Mouse (Mus musculus) neural tube, embryonic 13.5 days (tissue): Measurements from ENCODE around the gene Trmt2a. TPM values are rescaled to one million over a fixed set of nuclear protein-coding genes. Genes with fewer than 3 reads are reported as not detected.

Experiments
- ATAC-seq: fragments of 200-750 bp; cut with Nextera tagmentation; 2 replicates; pipeline ENCODE4 v1.8.0; 2017; ENCODE audit warnings: low read depth, mild to moderate bottlenecking, moderate TSS enrichment, moderate library complexity
- H3K27ac ChIP-seq: fragments of 300-500 bp; sonication (generic); replicated peaks from 2 replicates; pipeline ENCODE4 v1.5.1; 2015; ENCODE audit warnings: moderate library complexity, mild to moderate bottlenecking, inconsistent platforms
- H3K27me3 ChIP-seq: fragments of 300-500 bp; sonication (generic); 2 replicates; pipeline ENCODE4 v1.6.1; 2015; ENCODE audit warnings: mild to moderate bottlenecking, inconsistent platforms
- H3K36me3 ChIP-seq: fragments of 300-500 bp; sonication (generic); 2 replicates; pipeline ENCODE4 v1.6.1; 2015; ENCODE audit warnings: mild to moderate bottlenecking, inconsistent platforms
- H3K4me1 ChIP-seq: fragments of 300-500 bp; sonication (generic); replicated peaks from 2 replicates; pipeline ENCODE4 v1.6.1; 2015; ENCODE audit warnings: inconsistent platforms
- H3K4me2 ChIP-seq: fragments of 300-500 bp; sonication (generic); 2 replicates; pipeline ENCODE4 v1.6.1; 2015; ENCODE audit warnings: inconsistent platforms, mild to moderate bottlenecking, moderate library complexity
- H3K4me3 ChIP-seq: fragments of 300-500 bp; sonication (generic); 2 replicates; pipeline ENCODE4 v1.5.1; 2015; ENCODE audit warnings: mild to moderate bottlenecking, inconsistent platforms
- H3K9ac ChIP-seq: fragments of 300-500 bp; sonication (generic); 2 replicates; pipeline ENCODE4 v1.6.1; 2015; ENCODE audit warnings: moderate library complexity, mild to moderate bottlenecking, inconsistent platforms
- H3K9me3 ChIP-seq: fragments of 300-500 bp; sonication (generic); 2 replicates; pipeline ENCODE4 v1.6.1; 2016; ENCODE audit warnings: inconsistent platforms
- WGBS: fragments of 180-500 bp; shearing (Covaris S2); methylation state at CpG from one replicate; pipeline ENCODE4 v1.1.7; 2015; 5-methylcytosine and 5-hydroxymethylcytosine counted together
- polyA plus RNA-seq: library from polyadenylated mRNA; unstranded; fragments of >200 nt; fragmentation: Nextera tagmentation; extraction: Ambion mirVana; gene quantifications from 2 replicates; pipeline ENCODE4 v1.2.1, GENCODE M21; 2015

Trmt2a gene
- 89.1 and 92.0 TPM in 2 replicates for polyA plus RNA-seq

GRCm38 (mm10) chr16:18248433-18249363 lies at the start of gene Trmt2a, which contains the start of gene Ranbp1:
Trmt2a (plus strand) TSS chr16:18248679.
Ranbp1 (minus strand) TSS chr16:18248732.
- no peaks in the 10 kb centered on the region for H3K9me3 ChIP-seq
- peak within 1 kb of the TSS; percentile 92 for H3K9ac ChIP-seq
- peak within 1 kb of the TSS; percentile 91 for H3K4me2 ChIP-seq
- H3K36me3 ChIP-seq: peaks cover 67% of the 10 kb centered on the region
- H3K4me1 ChIP-seq: peaks cover 52% of the 10 kb centered on the region
- H3K27me3 ChIP-seq: no peaks in the 10 kb centered on the region
- H3K4me3 ChIP-seq: peak within 1 kb of the TSS; percentile 89
- peak; percentile 98 for ATAC-seq
- peak within 1 kb of the TSS; percentile 95 for H3K27ac ChIP-seq
- WGBS: under 1% methylated on average over 102 of the region's 102 CpGs

- WGBS: 81% methylated on average over 2 of the region's 2 CpGs
- Histone ChIP-seq H3K4me1 (peaks cover 81% of the 10 kb centered on the region), H3K27me3 (no peaks in the 10 kb centered on the region), H3K36me3 (no peaks in the 10 kb centered on the region), H3K9ac (no peak overlapping the region), H3K27ac (peak overlapping the region; percentile 89), H3K9me3 (no peaks in the 10 kb centered on the region), H3K4me3 (no peak overlapping the region), H3K4me2 (no peak overlapping the region)
- ATAC-seq: no peak
Observed at GRCm38 (mm10) chr16:18200062-18200461, 48.4 kb upstream of the Trmt2a start.

- peaks cover 67% of the 10 kb centered on the region for H3K4me1 ChIP-seq
- no peaks in the 10 kb centered on the region for H3K36me3 ChIP-seq
- H3K27me3 ChIP-seq: no peaks in the 10 kb centered on the region
- H3K9me3 ChIP-seq: no peaks in the 10 kb centered on the region
- peak overlapping the region; percentile 14; the same call in 1 of the 2 replicates for H3K27ac ChIP-seq
- no peak overlapping the region for H3K9ac ChIP-seq
- no peak overlapping the region for H3K4me3 ChIP-seq
- WGBS: 64% methylated on average over 1 of the region's 1 CpGs
- no peak for ATAC-seq
- H3K4me2 ChIP-seq: no peak overlapping the region
Observed at GRCm38 (mm10) chr16:18201620-18202019, 46.9 kb upstream of the Trmt2a start.

- no peak for ATAC-seq
- H3K36me3 ChIP-seq: no peaks in the 10 kb centered on the region
- no peak overlapping the region for H3K4me2 ChIP-seq
- no peak overlapping the region for H3K4me3 ChIP-seq
- WGBS: 87% methylated on average over 1 of the region's 1 CpGs
- peaks cover 63% of the 10 kb centered on the region for H3K4me1 ChIP-seq
- H3K27ac ChIP-seq: peak overlapping the region; percentile 14; the same call in 1 of the 2 replicates
- H3K9me3 ChIP-seq: no peaks in the 10 kb centered on the region
- H3K27me3 ChIP-seq: no peaks in the 10 kb centered on the region
- H3K9ac ChIP-seq: no peak overlapping the region
Observed at GRCm38 (mm10) chr16:18202061-18202460, 46.4 kb upstream of the Trmt2a start.

GRCm38 (mm10) chr16:18203430-18204091 lies 44.9 kb upstream of the Trmt2a start:
- Histone ChIP-seq H3K27ac (no peak overlapping the region), H3K36me3 (no peaks in the 10 kb centered on the region), H3K9me3 (no peaks in the 10 kb centered on the region), H3K4me3 (no peak overlapping the region), H3K4me1 (peaks cover 48% of the 10 kb centered on the region), H3K9ac (no peak overlapping the region), H3K27me3 (no peaks in the 10 kb centered on the region), H3K4me2 (no peak overlapping the region)
- 44% methylated on average over 7 of the region's 7 CpGs for WGBS
- no peak for ATAC-seq

GRCm38 (mm10) chr16:18210701-18211416 lies 37.6 kb upstream of the Trmt2a start:
- Histone ChIP-seq H3K9me3 (no peaks in the 10 kb centered on the region), H3K4me2 (no peak overlapping the region), H3K4me1 (peaks cover 63% of the 10 kb centered on the region), H3K9ac (no peak overlapping the region), H3K36me3 (no peaks in the 10 kb centered on the region), H3K27me3 (no peaks in the 10 kb centered on the region), H3K4me3 (no peak overlapping the region), H3K27ac (no peak overlapping the region)
- 28% methylated on average over 8 of the region's 8 CpGs for WGBS
- ATAC-seq: no peak

- H3K4me3 ChIP-seq: no peak overlapping the region
- no peak overlapping the region for H3K9ac ChIP-seq
- H3K4me1 ChIP-seq: peaks cover 68% of the 10 kb centered on the region
- no peak overlapping the region for H3K4me2 ChIP-seq
- ATAC-seq: no peak
- H3K36me3 ChIP-seq: no peaks in the 10 kb centered on the region
- no peaks in the 10 kb centered on the region for H3K27me3 ChIP-seq
- no peak overlapping the region for H3K27ac ChIP-seq
- no peaks in the 10 kb centered on the region for H3K9me3 ChIP-seq
- WGBS: 46% methylated on average over 10 of the region's 10 CpGs
Observed at GRCm38 (mm10) chr16:18211417-18212171, 36.9 kb upstream of the Trmt2a start.

GRCm38 (mm10) chr16:18213689-18214088 lies 34.8 kb upstream of the Trmt2a start:
- Histone ChIP-seq H3K4me2 (peak overlapping the region; percentile 56), H3K36me3 (no peaks in the 10 kb centered on the region), H3K27ac (peak overlapping the region; percentile 89), H3K9ac (peak overlapping the region; percentile 64), H3K9me3 (no peaks in the 10 kb centered on the region), H3K27me3 (no peaks in the 10 kb centered on the region), H3K4me3 (peak overlapping the region; percentile 28), H3K4me1 (peaks cover 72% of the 10 kb centered on the region)
- peak; percentile 92 for ATAC-seq
- 10% methylated on average over 6 of the region's 6 CpGs for WGBS

- Histone ChIP-seq H3K9me3 (no peaks in the 10 kb centered on the region), H3K4me1 (peaks cover 65% of the 10 kb centered on the region), H3K4me2 (peak overlapping the region; percentile 56), H3K36me3 (no peaks in the 10 kb centered on the region), H3K9ac (peak overlapping the region; percentile 64), H3K4me3 (peak overlapping the region; percentile 28), H3K27me3 (no peaks in the 10 kb centered on the region), H3K27ac (peak overlapping the region; percentile 89)
- 58% methylated on average over 7 of the region's 7 CpGs for WGBS
- no peak for ATAC-seq
Observed at GRCm38 (mm10) chr16:18214858-18215257, 33.6 kb upstream of the Trmt2a start.

- Histone ChIP-seq H3K9me3 (no peaks in the 10 kb centered on the region), H3K4me1 (peaks cover 58% of the 10 kb centered on the region), H3K4me3 (no peak within 1 kb of the TSS), H3K27ac (no peak within 1 kb of the TSS), H3K9ac (no peak within 1 kb of the TSS), H3K4me2 (no peak within 1 kb of the TSS), H3K27me3 (no peaks in the 10 kb centered on the region), H3K36me3 (peaks cover 19% of the 10 kb centered on the region)
- ATAC-seq: no peak
- 84% methylated on average over 4 of the region's 4 CpGs for WGBS
Observed at GRCm38 (mm10) chr16:18217579-18217978, 30.9 kb upstream of the Trmt2a start, which contains the start of gene Ccdc188. Ccdc188 (plus strand) TSS chr16:18217879.

GRCm38 (mm10) chr16:18218580-18218996 lies 29.9 kb upstream of the Trmt2a start:
- Histone ChIP-seq H3K27me3 (no peaks in the 10 kb centered on the region), H3K27ac (no peak overlapping the region), H3K9me3 (no peaks in the 10 kb centered on the region), H3K4me3 (no peak overlapping the region), H3K4me1 (peaks cover 48% of the 10 kb centered on the region), H3K4me2 (no peak overlapping the region), H3K9ac (no peak overlapping the region), H3K36me3 (peaks cover 29% of the 10 kb centered on the region)
- 75% methylated on average over 9 of the region's 9 CpGs for WGBS
- no peak for ATAC-seq
